Mouse (Mus musculus): ENCODE measurements around the gene Pnldc1.

Gene Pnldc1

DNA sequence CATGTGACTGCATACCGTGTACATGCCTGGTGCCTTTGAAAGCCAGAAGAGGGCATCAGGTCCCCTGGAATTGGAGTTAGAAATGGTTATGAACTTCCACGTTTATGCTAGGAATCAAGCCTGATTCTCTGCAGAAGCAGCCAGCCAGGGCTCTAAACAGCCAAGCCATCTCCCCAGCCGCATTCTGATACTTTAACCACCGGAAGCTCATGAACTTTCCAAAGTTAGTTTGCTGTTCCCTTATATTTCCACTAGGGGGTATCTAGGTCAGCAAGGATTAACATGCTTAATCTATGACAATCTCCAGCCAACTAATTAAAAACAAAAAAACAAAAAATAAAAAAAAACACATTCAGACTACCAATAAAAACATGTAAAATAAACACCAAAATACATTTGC, 52.0 kb downstream of the Pnldc1 start:
- no peak for DNase-seq (ENCODE audit: low spot score in 2 of 2)

DNA sequence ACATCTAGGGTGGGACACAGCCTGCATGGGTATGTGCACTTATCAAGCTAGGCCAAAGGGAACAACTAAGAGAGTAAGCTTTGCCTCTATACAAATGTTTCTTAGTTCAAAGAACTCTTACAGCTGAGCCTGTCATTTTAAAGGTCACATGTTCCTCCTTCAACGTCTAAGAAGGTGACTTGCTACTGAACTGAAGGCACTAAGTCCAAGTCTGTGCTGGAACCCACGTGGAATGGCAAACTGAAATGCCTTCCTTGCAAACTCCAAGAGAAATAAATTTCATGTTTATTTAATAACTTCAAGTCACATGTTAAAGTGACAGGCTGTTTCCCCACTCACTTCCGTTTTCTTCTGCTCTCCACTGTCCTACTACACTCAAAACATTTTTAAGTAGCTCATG, 52.6 kb downstream of the Pnldc1 start:
- DNase-seq (ENCODE audit: low spot score in 2 of 2): no peak

GRCm38 (mm10) chr17:12854386-12854785, 55.6 kb downstream of the Pnldc1 start:
- DNase-seq (ENCODE audit: low spot score in 2 of 2): no peak

DNA sequence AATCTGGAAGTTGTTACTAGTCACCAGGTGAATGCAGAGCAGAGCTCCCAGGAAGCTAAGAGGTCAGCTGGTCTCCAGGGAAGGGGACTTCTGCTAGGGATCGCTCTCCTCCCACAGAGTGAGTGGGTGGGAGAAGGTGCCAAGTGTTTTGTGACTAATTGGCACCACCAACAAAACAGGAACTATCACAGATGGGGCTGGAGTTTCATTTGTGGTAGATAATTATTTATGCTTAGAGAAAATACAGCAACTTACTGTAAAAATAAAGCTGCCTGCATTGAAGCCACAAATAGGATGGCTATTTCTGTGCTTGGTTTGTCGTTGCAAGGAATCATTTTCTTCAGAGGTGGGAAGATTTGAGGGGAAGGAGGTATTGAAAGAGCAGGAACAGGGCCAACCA, 56.2 kb downstream of the Pnldc1 start:
- DNase-seq (ENCODE audit: low spot score in 2 of 2): peak in 1 of 2 experiments; percentile 57

DNA sequence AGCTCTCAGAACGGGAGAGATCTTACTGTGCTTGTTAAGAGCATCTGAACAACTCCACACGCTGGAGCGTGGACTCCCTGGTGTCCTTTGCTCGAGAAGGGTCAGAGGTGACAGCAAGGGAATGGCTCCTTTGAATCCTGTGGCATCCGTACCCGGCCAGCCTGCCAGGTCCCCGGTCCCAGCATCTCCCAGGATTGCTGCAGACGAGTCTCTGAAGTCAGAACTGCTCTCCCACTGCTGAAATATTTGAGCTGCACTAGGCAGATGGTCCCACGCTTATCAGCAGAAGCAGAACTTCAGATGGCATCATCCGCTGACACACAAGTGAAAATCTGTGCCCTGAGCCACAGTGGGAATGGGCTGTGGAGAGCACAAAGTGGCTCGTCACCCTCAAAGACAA, 58.3 kb downstream of the Pnldc1 start:
- peak in 1 of 2 experiments; percentile 53 for DNase-seq (ENCODE audit: low spot score in 2 of 2)

DNA sequence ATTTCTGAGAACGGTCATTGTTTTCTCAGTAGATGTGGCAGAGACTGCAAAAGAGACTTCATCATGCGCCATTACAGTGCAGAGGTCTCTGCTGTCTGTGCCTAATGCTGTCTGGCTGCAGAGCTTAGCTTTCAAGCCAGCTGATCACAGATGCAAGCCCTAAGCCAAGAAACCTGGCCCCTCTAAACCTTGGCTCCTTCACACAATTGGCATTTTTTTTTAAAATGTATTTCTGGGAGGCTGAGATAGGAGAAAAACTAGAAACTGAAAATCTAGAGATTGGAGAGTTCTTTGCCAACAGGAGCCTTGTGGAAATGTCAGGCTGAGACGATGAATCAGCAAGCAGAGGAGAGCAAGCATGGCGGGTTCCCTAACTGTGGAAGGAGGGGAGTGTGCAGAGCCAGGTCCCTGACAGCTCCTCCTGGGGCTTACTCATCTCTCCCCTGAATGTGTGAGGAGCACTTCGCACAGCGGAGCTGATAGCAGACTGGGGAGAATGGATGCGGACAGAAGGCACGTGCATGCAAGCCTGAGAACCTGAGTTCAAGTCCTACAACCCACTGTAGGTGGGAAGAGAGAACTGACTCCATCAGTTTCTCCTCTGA, 60.1 kb downstream of the Pnldc1 start:
- peak; percentile 55 to 73 for DNase-seq (ENCODE audit: low spot score in 2 of 2)

DNA sequence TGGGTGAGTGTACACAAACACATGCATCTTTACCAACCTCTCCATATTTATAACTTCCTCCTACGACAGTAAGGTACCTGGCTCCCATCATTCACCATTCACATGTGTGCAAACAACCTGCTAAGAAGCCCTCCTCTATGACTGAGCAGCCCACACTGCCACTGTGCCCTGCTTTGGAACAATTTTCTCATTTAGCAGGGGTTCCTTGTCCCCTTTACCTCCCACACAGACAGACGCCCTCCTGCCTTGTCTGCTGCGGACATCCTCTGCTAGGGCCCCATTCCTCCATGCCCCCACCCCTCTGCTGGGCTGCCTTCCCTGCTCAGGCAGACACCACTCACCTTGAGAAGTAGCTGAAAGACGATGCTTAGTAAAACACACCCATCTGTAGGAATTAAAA, 62.3 kb downstream of the Pnldc1 start:
- DNase-seq (ENCODE audit: low spot score in 2 of 2): no peak

DNA sequence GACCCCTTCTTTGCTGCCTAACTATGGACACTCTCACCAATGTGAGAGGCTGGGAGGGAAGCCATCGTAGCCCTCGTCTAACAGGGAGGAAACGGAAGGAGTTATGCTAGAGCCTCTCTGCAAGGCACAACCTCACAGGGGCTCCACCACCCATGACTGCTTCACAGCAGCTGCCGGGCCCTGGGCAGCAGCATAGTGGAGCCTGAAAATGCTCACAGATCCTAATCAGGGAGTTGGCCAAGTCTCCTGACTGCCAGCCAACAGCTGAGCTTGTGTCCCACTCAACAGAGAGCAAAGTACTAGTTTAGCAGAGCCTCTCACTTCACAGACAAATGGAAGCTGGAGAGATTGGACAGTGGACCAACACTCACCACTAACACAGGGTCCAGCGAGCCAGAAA, 63.6 kb downstream of the Pnldc1 start:
- DNase-seq (ENCODE audit: low spot score in 2 of 2): peak in 1 of 2 experiments; percentile 61

GRCm38 (mm10) chr17:12845862-12846261, 64.2 kb downstream of the Pnldc1 start:
- DNase-seq (ENCODE audit: low spot score in 2 of 2): no peak

GRCm38 (mm10) chr17:12844540-12844939, 65.5 kb downstream of the Pnldc1 start:
- DNase-seq (ENCODE audit: low spot score in 2 of 2): no peak

GRCm38 (mm10) chr17:12843826-12844225, 66.2 kb downstream of the Pnldc1 start:
- no peak for DNase-seq (ENCODE audit: low spot score in 2 of 2)

DNA sequence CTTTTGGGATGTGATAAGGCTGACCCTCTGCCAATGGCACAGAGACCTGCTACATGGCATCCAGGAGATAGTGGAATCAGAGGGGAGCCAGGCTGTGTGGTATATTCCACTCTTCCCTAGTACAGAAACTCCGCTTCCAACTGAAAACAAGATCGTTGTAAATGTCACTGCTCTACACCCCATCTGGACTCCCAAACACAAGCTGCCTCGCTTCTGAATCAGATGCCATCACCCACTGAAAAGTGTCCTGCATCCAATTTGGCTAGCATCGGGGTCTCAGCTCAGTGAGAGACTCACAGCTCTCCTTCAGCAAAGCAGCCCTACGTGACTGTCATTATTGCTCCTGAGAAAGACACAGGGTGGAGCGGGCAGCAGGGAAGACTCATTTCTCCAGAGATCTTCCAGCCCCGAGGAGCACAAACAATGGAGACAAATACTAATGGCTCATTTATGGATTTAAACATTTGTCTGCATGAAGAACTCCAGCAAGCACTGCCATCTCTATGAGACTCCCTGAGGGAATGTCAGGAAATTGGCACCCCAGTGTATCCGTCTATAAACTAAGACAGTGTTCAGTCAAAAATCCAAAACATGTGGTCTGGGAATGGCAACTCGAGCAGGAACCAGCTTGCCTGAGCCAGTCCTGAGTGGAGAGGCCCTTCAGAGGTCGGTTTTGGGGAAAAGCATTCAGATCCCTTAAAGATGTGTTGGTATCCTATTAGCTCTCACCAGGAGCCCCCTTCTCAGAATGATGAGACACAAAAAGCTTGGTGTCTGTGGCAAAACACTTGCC, 70.4 kb downstream of the Pnldc1 start:
- peak in 1 of 2 experiments; percentile 74 for DNase-seq (ENCODE audit: low spot score in 2 of 2)

Data from left cerebral cortex, adult 9 months (tissue).